Mouse (Mus musculus) small intestine, adult 10 weeks (tissue): Measurements from ENCODE around the gene Gmpr. TPM values are rescaled to one million over a fixed set of nuclear protein-coding genes. Genes with fewer than 3 reads are reported as not detected.

Experiments used
- polyA plus RNA-seq: library from polyadenylated mRNA; stranded (reverse); fragments of 350-450 nt; fragmentation: Illumina TruSeq; extraction: RNeasy Lipid Tissue Mini Kit (QIAGEN cat#74804); gene quantifications from one replicate; pipeline ENCODE4 v1.2.3, GENCODE M21; 2014; ENCODE audit warnings: low replicate concordance

Gmpr gene
- not detected for polyA plus RNA-seq

DNA sequence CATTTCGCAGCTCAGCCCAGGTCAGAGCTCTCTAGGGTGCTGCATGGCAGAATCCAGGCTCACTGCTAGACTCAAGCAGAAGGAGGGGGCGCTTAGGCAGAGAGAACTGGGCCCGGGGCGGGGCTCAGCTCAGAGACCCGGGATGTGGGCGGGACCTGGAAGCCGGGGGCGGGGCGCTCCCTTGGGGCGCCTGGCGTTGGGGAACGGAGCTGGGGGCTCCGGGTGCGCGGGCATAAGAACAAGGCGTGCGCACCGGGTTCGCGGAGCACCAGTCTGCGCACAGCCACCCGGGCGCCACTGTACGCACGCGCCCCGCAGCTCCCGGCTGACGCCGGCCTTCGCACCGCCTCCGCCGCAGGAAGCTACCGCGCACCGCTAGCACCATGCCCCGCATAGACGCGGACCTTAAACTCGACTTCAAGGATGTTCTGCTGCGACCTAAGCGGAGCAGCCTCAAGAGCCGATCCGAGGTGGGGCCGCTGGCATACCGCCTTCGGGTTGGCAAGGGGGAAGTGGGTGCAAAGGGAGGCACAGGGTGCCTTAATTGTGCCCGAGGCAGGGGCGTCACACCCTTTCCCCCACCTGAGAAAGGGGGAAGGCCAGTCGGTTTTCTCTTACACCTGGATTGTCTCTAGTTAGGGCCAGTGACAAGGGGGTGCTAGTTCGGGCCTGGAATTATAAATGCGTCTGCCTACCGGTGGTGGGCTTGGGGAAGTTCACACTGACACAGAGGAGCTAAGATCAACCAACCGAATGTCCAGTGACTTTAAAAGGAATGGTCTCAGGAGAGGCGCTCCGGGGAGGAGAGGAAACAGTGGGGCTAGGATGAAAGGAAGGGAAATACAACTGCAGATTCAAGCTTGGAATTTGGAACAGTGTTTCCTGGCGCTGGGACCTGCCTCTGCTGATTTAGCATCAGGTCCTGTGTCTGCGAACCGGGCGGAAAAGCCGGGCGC, at the start of gene Gmpr:
Gene Gmpr (plus strand): TSS at position 171 of the 956 bp plus-strand sequence.

Other genes with a start within 250 kb of the Gmpr start
- 4.7 TPM for gene Mylip, start 117.7 kb upstream of the Gmpr start, polyA plus RNA-seq